Mouse (Mus musculus): ENCODE data around the gene Nfe2.

DNA sequence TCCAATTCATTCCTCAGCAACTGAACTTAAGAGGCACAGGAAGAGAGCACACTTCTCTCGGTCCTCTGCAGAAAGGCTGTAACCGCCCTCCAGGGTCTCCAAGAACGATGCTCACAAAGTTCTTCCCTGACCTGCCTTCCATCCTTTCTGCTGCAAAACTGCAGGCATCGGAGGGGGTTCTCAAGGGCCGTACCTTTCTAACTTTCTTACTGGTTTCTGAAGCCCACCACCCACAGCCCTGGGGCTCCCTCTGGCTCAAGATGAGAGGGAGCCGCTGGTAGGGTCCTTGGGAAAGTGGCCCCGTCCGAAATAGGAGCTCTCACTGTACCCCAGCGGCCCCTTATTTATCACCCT lies 46.4 kb upstream of the Nfe2 start:
- TF ChIP-seq CTCF (conservative IDR thresholded peaks at IDR 0.05; ENCODE audit: low read length) (no peak), POU5F1 (IDR thresholded peaks at IDR 0.05; ENCODE audit: borderline replicate concordance, low read length) (no peak), NANOG (IDR thresholded peaks at IDR 0.05; ENCODE audit: borderline replicate concordance, low read length) (no peak)
